Mouse (Mus musculus): ENCODE measurements around the gene Ces2c.
"Not testable (repeated sequence)": the region's sequence is repeated elsewhere in the genome, so short reads cannot be mapped to it uniquely, and the experiment has no call there.

Ces2c gene

GRCm38 (mm10) chr8:104846831-104847230 is at the start of gene Ces2c:
TSS of gene Ces2c (plus strand) at chr8:104847068.
- DNase-seq: no peak

GRCm38 (mm10) chr8:104799385-104799784 is 47.5 kb upstream of the Ces2c start:
- no peak for DNase-seq

- no peak for DNase-seq
Observed at GRCm38 (mm10) chr8:104806127-104806526, 40.7 kb upstream of the Ces2c start.

GRCm38 (mm10) chr8:104808542-104809413 is 38.1 kb upstream of the Ces2c start:
- no peak for DNase-seq

GRCm38 (mm10) chr8:104809436-104809835 is 37.4 kb upstream of the Ces2c start:
- no peak for DNase-seq

GRCm38 (mm10) chr8:104826912-104827311 is 20.0 kb upstream of the Ces2c start:
- no peak for DNase-seq

GRCm38 (mm10) chr8:104828221-104828620 is 18.6 kb upstream of the Ces2c start:
- no peak for DNase-seq

GRCm38 (mm10) chr8:104831440-104831839 is 15.4 kb upstream of the Ces2c start, which contains the start of gene Ces2b:
TSS of gene Ces2b (plus strand) at chr8:104831572.
- DNase-seq: no peak

GRCm38 (mm10) chr8:104841360-104842078 is 5.3 kb upstream of the Ces2c start:
- DNase-seq: no peak

GRCm38 (mm10) chr8:104847741-104848462 is 1.0 kb downstream of the Ces2c start:
- no peak for DNase-seq

GRCm38 (mm10) chr8:104866844-104867531 is 20.1 kb downstream of the Ces2c start:
- not testable (repeated sequence) for DNase-seq

- not testable (repeated sequence) for DNase-seq
Observed at GRCm38 (mm10) chr8:104868876-104869275, 22.0 kb downstream of the Ces2c start.

GRCm38 (mm10) chr8:104886223-104886926 is 39.5 kb downstream of the Ces2c start:
- DNase-seq: not testable (repeated sequence)

- no peak for DNase-seq
Observed at GRCm38 (mm10) chr8:104901746-104902145, 54.9 kb downstream of the Ces2c start.

Measured in right cerebral cortex, postnatal 14 days (tissue).